Mouse (Mus musculus): ENCODE results near the gene Adcyap1r1. TPM values are rescaled to one million over a fixed set of nuclear protein-coding genes. Genes with fewer than 3 reads are reported as not detected.

Adcyap1r1 gene
- total RNA-seq, 2 experiments from 2014 or later, result 9.3 to 10.4 TPM

Small RNA genes lying within 50 kb of the gene (microRNA-seq; reads per million reads assigned to microRNA genes)
- not detected for gene Gm44352

Other genes with a start within 250 kb of the Adcyap1r1 start
- gene Mindy4, start 248.6 kb upstream of the Adcyap1r1 start, total RNA-seq (2021), result 1 to 10 TPM; 4.1 to 4.4 TPM
- gene Aqp1, start 115.5 kb upstream of the Adcyap1r1 start, total RNA-seq (2021), result 100 to 1,000 TPM; 108 to 109 TPM
- gene Ghrhr, start 75.7 kb upstream of the Adcyap1r1 start, total RNA-seq (2021), result not detected
- not detected for gene Neurod6, start 229.3 kb downstream of the Adcyap1r1 start, total RNA-seq (2021)